Mouse (Mus musculus): Measurements from ENCODE around the gene Apeh.
A peak's percentile ranks its signal among the peaks of the same experiment; 100 is the strongest.

Gene Apeh

DNA sequence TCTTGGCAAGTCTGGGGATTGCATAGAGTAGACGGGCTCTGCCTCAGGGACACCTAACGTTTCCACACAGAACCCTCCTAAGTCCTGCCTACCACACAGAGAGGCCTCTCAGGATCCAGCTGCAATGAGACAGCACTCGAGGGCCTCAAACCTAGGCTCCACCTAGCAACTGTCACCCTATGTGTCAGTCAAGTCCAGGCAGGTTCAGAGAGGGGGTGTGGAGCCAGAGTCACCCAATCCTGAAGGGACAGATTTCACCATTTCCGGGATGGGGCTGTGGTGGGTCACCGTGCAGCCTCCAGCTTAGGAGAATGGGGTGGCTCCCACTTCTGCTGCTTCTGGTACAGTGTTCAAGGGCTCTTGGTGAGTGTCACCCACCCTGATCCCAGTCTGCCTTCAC, 14.2 kb downstream of the Apeh start, which contains the start of gene Mst1:
Gene Mst1 (plus strand): TSS at position 269 of the 400 bp plus-strand sequence.
- no peak for DNase-seq (ENCODE audit: low spot score in 2 of 2)

DNA sequence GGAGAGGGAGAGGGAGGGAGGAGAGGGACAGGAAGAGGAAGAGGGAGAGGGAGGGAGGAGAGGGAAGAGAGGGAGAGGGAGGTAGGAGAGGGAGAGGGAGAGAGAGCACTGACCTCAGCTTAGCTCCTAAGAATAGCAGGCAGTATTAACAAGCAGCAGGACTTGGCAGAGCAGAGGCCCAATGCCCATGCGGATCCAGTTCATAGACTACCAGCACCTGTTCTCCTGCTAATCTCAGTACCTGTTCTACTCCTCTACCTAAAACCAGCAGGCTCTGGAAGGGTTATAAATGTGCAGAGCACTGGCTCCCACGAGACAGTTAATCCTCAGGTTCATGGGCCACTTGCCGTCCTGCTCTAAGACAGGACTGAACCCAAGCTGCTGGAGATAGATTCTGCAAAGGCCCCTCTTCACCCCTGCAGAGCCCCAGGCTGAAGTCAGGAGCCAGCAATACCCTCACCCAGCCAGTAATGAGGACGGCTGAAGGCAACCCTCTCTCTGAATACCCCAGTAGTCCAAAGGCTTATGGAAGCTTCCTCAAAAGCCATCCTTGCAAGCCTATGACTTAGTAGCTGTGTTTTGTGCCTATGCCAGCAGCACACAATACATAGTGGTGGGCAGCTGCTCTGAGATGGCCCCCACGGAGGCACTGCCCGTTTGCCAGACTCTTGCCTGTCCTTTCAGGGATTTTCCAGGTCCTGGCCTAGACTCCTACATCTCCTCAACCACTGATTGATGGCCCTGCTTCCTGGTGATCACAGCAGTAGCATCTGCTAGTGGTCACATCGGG, 21.1 kb downstream of the Apeh start:
- no peak for DNase-seq (ENCODE audit: low spot score in 2 of 2)

DNA sequence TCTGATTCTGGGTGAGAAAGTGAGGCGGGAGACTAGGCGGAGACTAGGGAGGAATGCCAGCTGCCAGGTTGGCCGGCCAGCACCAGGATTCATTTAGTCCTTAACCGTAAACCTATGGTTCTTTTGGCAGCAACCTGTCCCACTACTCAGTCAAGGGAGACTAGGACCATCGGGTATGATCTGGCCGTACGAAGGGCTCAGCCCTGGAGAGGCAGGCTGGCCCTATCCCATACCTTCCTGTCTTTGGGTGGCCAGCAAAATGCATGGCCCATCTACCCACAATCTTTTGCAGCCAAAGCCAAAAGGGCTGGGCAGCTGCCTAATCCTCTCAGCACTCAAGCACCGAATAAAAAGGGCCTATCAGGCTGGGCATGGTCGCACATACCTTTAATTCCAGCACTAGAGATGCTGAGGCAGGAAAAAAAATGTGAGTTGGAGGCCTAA, 21.9 kb downstream of the Apeh start:
- no peak for DNase-seq (ENCODE audit: low spot score in 2 of 2)

DNA sequence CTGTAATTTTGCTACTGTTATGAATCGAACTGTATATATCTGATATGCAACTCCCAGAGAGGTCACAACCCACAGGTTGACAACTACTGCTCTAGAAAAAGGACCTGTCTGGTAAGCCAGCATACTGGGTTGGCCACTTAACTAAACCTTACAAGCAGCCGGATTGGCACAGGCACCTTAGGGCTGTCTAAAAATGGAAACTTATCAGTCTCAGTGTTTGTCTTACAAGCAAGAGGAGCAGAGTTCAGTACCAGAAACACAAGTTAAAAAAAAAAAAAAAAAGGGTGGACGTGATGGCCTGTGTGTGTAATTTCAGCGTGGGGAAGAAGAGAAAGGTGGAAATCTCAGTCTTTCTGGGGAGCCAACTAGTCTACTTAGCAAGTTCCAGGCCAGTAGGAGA, 22.6 kb downstream of the Apeh start:
- DNase-seq (ENCODE audit: low spot score in 2 of 2): no peak

DNA sequence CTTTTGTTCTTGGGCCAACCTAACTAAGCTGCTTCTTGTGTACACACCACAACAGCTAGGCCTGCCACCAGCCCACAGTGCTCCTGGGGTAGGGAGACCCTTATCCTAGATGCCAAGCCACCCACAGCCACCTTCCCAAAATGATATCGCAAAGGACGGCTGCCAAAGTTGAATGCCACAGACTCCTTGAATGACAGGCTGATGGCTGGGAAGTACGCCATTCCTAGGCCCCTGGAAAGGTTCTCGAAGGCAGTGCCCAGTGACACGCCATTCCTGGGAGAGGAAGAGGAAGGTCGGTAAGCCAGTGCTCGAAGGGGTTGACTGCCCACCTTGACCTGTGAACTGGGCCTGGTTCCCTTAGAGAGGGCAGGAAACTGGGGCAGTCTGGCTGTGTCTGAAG, 24.9 kb downstream of the Apeh start:
- no peak for DNase-seq (ENCODE audit: low spot score in 2 of 2)

DNA sequence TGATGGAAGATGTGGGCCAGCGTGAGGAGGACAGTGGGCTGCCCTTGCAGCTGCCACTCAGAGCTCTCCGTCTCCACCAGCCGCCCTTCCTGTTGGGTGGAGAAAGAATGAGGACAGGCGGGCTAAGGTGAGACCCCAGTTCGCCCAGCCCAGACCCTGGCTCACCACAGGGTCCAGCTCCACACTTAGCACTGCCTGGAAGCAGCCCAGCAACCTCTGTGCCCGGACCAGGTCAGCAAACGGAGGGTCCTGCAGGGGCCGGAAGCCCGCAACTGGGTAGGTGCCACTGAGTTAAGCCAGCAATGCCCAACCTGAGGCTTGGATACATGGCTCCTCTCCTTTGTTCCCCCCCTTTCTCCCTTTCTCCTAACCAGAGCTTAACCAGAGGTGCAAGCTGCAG, 25.4 kb downstream of the Apeh start:
- no peak for DNase-seq (ENCODE audit: low spot score in 2 of 2)

DNA sequence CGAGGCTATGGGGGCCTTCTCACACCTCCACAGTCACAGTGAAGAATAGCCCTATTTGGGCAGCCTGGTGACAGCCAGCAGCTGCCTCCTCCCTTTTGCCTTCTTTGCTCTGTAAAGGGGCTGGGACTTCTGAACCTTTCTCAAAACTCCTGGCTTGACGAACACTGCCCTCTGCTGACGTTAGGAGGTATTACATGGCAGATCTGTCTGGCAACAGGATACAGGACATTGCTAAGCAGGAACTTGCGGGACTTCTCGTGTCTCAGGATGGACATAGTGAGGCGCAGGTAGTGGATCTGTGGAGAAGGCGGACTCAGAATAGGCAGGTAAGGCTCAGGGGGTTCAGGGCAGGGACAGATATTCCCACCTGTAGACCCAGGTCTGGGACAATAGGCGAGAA, 26.5 kb downstream of the Apeh start:
- DNase-seq (ENCODE audit: low spot score in 2 of 2): peak; percentile 56 to 79

DNA sequence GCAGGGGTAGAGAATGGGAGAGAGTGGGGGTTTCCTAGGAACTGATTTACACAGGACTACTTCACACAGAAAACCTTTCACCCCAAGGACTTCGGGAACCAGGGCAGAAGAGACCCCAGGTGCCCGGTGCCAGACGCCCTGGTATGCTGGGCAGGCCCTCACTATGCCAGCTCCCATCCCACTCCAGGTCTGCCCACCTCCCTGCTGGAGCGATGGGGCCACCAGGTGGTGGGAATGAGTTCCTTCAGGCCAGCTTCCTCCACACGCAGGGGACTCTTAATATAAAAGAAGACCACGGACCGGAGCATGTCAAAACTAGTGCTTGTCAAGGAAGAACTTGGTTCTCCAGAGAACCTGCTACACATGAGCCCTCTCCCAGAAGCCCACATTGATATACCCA, 27.2 kb downstream of the Apeh start:
- no peak for DNase-seq (ENCODE audit: low spot score in 2 of 2)

DNA sequence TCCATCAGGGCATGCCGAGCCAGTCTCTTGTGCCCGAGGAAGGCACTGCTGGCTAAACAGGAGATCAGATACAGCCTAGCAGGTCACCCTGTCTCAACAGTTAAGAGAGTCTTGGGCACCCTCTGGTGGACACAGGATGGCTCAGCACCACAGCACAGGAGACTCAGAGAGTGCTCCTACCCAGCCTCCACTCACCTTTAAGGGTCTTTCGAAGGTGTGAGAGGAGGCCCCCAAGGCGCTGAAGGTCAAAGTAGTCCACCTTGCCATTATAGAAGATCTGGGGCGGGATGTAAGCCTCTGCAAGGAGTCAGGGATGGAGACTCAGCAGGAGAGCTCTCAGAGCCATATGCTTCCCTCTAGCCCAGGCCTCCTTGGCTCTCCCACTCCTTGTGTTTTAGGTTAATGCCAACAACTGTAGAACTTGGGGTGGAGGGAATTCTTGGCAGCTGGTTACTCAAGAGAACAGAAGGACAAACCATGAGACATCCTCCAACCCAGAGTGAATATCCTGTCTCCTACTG, 28.9 kb downstream of the Apeh start:
- peak; percentile 37 to 58 for DNase-seq (ENCODE audit: low spot score in 2 of 2)

DNA sequence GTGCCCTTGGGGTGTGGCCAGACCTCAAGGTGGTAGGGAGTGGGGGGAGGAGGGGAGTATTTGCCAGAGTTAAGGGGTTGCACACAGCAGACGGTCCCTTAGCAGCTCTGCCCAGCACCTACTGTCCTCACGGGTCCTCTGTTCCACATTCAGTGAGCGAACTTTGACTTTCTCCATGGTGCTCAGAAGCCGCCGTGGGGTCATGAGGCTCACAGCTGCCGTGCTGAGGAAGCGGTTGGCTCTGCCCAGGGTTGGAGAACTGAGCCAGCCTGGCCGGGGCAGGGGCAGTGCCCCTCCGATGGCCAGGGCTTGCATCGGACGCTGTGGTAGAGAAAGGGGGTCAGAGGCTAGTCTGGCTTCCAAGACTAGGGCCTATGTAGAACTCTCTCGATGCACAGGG, 31.0 kb downstream of the Apeh start:
- no peak for DNase-seq (ENCODE audit: low spot score in 2 of 2)

DNA sequence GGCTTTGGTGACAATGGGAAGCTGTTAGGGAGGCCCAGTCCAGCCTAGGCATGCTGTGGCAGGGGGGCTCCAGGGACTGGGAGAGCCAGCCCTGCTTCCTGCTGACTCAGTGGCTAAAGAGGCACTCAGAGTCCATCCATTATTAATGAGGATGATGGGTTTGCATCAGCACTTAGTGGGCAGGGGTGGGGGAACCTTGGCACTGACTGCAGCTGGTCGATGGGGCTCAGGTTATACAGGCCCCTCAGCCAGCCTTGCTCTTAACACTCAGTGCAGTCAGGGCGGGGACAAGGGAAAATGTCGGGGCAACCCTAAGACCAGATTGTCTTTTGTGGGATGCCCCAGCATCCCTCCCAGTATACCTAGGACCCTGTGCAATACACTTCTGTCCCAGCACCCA, 32.3 kb downstream of the Apeh start:
- no peak for DNase-seq (ENCODE audit: low spot score in 2 of 2)

DNA sequence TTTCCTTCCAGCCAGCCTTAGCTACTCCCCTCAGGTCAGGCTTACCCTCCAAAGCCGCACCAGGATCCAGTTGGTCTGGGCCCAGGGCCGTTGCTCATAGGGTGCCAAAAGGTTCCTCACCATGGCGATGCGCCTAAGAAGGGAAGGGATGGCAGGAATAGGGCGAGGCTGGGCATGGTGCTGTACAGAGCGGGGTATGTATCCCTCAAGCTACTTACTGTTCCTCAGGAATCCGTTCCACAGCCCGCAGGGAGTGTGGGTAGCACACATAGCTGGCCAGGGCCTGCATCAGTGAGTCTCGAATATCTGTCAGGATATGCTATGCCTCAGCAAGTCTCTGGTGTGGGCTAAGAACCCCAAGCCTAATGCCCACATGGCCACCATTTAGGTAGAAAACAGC, 36.1 kb downstream of the Apeh start:
- DNase-seq (ENCODE audit: low spot score in 2 of 2): no peak

DNA sequence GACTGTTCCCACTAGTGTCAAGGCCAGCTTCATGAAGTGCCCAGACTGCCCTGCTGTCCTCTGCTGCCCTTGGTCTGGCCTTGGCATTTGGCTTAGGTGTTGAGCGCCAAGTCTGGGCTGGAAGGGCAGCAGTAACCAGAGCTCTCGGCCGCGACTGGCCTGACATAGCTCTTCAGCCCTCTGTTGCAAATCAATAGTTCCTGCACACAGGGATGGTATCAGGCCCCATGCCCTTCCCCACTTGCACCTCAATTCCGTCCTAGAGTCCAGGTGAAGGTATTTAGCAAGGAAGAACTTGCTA, 37.2 kb downstream of the Apeh start:
- DNase-seq (ENCODE audit: low spot score in 2 of 2): no peak

DNA sequence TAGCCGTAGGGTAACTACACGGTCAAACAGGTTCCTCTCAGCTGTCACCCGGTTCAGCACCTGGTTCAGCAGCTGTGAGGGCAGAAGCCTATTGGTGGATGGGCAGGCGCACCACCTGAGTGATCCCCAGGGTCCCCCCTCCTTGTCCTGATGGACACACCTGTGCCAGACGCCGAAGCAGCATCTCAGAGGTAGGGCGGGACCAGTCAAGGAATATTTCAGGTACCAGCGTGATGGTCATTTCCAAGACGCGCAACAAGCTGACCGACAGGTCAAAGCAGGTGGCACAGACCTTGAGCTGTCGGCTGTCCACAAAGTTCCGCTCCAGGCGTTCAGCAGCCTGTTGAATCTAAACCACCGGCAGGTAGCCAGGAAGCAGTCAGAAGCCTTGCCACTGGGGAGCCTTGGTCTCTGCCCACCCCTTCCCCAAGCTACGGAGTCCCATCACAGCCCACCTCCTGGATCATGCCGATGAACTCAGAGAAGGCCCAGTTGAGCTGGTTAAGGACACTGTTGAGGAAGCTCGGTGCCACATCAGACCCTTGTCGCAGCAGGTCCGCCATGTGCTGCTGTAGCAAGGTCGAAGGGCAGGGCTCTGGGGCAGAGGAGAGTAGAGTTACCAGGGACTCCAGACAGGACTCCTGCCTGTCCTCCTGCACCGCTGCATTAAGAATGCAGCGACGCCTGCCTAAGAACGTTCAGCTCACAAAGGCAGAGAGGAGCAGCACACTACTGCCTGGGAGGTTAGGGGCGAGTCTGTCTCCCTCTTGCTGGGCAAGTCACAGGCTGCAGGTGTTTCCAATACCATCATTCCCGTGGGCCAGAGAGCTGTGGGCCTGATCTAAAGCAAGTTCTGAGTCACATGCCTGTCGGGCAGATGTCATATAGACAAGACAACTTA, 37.8 kb downstream of the Apeh start:
- DNase-seq (ENCODE audit: low spot score in 2 of 2): no peak

DNA sequence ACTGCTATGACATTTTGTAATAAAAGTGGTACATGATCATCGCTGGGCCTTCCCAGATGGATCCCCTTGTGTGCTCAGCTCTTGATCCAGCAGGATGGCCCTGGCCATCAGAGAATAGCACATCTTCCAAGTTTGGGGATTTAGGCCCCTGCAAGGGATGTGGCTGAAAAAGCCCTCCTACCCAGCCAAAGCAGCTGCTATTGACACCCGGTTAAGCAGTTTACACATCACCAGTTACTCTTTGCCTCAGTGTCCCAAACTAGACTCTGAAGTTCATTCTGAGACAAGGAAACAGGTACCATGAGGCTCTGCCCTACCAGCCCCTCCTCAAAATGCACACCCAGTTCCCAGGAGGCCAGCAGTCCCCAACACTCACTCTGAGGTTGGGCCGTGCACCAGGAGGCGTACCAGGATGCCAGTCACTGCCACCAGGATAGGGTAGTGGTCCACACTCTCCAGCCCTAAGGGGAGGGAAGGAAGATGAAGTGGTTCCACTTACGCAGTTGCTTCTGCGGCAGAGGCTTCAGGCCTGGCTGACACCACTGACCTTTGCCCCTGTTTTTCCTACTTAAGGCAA, 38.7 kb downstream of the Apeh start:
- no peak for DNase-seq (ENCODE audit: low spot score in 2 of 2)

DNA sequence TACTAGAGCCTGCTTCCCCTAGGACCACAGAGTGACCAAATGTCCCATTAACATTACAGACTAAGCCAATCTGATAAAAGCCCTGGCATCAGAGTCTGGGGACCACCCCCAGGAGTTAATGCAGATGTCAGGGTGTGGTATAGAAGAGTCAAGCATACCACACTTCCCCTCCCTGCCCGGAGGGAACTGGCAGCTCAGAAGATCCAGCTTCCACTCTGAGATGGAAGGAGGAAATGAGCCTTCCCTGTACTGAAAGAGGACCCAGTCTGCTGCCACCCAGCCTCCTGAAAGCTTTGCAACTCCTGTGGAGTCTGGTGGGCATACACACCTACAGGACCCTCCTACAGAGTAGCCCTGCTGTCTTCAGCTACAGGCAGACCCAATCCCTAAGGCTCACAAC, 39.3 kb downstream of the Apeh start:
- DNase-seq (ENCODE audit: low spot score in 2 of 2): no peak

DNA sequence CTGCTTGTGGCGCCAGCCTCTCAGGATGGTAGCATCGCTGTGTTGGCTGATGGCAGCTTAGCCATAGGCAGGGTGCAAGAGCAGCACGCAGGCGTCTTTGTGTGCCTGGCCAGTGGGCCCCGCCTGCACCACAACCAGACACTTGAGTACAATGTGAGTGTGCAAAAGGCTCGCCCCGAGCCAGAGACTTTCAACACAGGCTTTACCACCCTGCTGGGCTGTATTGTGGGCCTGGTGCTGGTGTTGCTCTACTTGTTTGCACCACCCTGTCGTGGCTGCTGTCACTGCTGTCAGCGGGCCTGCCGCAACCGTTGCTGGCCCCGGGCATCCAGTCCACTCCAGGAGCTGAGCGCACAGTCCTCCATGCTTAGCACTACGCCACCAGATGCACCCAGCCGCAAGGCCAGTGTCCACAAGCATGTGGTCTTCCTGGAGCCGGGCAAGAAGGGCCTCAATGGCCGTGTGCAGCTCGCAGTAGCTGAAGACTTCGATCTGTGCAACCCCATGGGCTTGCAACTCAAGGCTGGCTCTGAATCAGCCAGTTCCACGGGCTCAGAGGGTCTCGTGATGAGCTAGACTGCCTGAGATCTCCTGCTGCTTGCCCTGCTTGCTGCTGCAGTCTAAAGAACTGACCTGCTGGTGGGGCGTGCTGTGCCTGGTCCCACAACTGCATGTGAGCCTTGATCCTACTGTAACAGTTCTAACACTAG, 39.9 kb downstream of the Apeh start:
- no peak for DNase-seq (ENCODE audit: low spot score in 2 of 2)

DNA sequence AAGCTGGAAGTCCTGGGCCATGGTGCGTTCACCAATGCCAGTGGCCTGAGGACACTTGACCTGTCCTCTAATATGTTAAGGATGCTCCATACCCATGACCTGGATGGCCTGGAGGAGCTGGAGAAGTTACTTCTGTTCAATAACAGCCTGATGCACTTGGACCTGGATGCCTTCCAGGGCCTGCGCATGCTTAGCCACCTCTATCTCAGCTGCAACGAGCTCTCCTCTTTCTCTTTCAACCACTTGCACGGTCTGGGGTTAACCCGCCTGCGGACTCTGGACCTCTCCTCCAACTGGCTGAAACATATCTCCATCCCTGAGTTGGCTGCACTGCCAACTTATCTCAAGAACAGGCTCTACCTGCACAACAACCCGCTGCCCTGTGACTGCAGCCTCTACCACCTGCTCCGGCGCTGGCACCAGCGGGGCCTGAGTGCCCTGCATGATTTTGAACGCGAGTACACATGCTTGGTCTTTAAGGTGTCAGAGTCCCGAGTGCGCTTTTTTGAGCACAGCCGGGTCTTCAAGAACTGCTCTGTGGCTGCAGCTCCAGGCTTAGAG, 40.7 kb downstream of the Apeh start:
- DNase-seq (ENCODE audit: low spot score in 2 of 2): no peak

DNA sequence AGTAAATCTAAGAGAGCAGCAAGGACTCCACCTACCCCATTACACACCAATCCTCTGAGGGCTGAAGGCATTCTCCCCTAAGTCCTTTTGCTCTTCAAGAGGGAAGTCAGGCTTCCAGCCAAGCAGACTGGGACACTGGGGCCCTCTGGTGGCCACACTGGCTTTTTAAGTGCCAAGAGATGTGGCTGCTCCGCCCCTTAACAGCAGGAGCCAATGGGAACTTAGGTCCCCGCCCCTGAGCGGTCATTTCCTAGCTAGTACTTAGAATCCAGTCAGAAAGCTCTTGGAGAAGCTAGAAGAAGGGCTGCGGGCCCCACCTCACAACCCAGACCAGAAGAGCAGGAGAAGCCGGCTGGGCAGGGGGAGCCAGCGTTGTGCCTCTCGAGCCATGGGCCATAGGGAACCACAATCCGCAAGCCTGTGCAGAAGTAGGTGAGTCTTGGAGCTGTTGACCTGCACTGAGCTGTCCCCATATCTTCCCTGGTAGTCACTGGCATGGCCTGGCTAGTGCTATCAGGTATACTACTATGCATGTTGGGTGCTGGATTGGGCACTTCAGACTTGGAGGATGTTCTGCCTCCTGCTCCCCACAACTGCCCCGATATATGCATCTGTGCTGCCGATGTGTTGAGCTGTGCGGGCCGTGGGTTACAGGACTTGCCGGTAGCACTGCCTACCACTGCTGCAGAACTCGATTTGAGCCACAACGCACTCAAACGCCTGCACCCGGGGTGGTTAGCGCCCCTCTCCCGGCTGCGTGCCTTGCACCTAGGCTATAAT, 41.3 kb downstream of the Apeh start, which contains the start of gene Amigo3:
Gene Amigo3 (plus strand): TSS at position 275 of the 780 bp plus-strand sequence.
- peak; percentile 91 to 96 for DNase-seq (ENCODE audit: low spot score in 2 of 2)

DNA sequence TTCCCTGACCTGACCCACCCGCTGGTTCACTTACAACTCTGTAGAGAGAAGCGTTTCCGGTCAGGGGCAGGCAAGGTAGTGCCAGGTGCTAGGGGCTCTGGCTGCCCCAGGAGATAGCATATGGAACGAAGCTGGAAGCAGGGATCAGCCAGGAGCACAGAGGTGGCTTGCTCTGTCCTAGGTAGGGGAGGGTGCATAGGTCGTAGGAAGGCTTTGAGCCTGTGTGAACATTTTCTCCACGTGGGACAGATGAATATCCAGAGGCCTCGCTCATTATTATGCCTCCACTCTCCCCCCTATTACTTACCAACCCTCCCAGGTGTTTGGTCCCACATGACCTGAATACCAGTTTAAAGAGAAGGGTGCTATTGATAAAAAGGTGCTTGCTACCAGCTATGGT, 42.0 kb downstream of the Apeh start:
- DNase-seq (ENCODE audit: low spot score in 2 of 2): no peak

DNA sequence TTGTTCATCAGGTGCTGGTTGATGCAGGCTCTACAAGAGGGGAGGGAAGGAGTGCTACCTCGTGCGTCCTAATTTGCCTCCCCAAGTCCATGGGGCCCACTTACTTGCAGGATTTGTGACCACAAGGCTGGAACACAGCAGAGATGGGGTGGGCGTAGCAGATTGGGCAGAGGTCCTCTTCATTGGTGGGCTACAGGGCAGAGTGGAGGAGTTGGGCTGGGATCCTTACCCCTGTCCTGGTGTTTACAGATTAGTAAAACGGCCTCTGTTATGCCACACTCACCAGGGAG, 42.5 kb downstream of the Apeh start:
- no peak for DNase-seq (ENCODE audit: low spot score in 2 of 2)

Measured in thymus, postnatal 10 days (tissue).